Mouse (Mus musculus) hindbrain, embryonic 11.5 days (tissue): ENCODE data around the gene Speer4f1. TPM values are rescaled to one million over a fixed set of nuclear protein-coding genes. Genes with fewer than 3 reads are reported as not detected.
"Not testable (repeated sequence)": the region's sequence is repeated elsewhere in the genome, so short reads cannot be mapped to it uniquely, and the experiment has no call there.

ENCODE experiments used
- ATAC-seq: fragments of 200-750 bp; cut with Nextera tagmentation; 2 replicates; pipeline ENCODE4 v1.8.0; 2017; ENCODE audit warnings: mild to moderate bottlenecking, moderate TSS enrichment, moderate library complexity; ENCODE audit not compliant: low FRiP score
- DNase-seq: peaks from one replicate; pipeline ENCODE4 v3.0.0-alpha.2; 2015; ENCODE audit warnings: low spot score
- H3K27ac ChIP-seq: fragments of 300-500 bp; sonication (generic); 2 replicates; pipeline ENCODE4 v1.5.1; 2014; ENCODE audit warnings: mild to moderate bottlenecking, low read depth, low read length
- H3K27me3 ChIP-seq: fragments of 300-500 bp; sonication (generic); 2 replicates; pipeline ENCODE4 v1.6.1; 2014; ENCODE audit warnings: mild to moderate bottlenecking, low read length, moderate library complexity, mixed read lengths; ENCODE audit not compliant: control insufficient read depth, insufficient read depth
- H3K36me3 ChIP-seq: fragments of 300-500 bp; sonication (generic); 2 replicates; pipeline ENCODE4 v1.6.1; 2014; ENCODE audit warnings: mild to moderate bottlenecking, low read length, moderate library complexity, mixed read lengths; ENCODE audit not compliant: control insufficient read depth, insufficient read depth
- H3K4me1 ChIP-seq: fragments of 300-500 bp; sonication (generic); replicated peaks from 2 replicates; pipeline ENCODE4 v1.6.1; 2014; ENCODE audit warnings: low read length, mixed read lengths; ENCODE audit not compliant: control insufficient read depth, insufficient read depth
- H3K4me2 ChIP-seq: fragments of 300-500 bp; sonication (generic); replicated peaks from 2 replicates; pipeline ENCODE4 v1.6.1; 2014; ENCODE audit warnings: mild to moderate bottlenecking, low read depth, low read length
- H3K4me3 ChIP-seq: fragments of 300-500 bp; sonication (generic); 2 replicates; pipeline ENCODE4 v1.5.1; 2014; ENCODE audit warnings: low read depth, low read length
- H3K9ac ChIP-seq: fragments of 300-500 bp; sonication (generic); 2 replicates; pipeline ENCODE4 v1.6.1; 2014; ENCODE audit warnings: low read depth, low read length
- H3K9me3 ChIP-seq: fragments of 300-500 bp; sonication (generic); 2 replicates; pipeline ENCODE4 v1.6.1; 2016; ENCODE audit warnings: low read length; ENCODE audit not compliant: control insufficient read depth
- WGBS: fragments of 180-500 bp; shearing (Covaris S2); extraction: QIAGEN DNeasy Blood & Tissue Kit; methylation state at CpG from one replicate; pipeline ENCODE4 v1.1.7; 2014; 5-methylcytosine and 5-hydroxymethylcytosine counted together
- polyA plus RNA-seq: library from polyadenylated mRNA; unstranded; fragments of >200 nt; fragmentation: Nextera tagmentation; extraction: Ambion mirVana; gene quantifications from 2 replicates; pipeline ENCODE4 v1.2.1, GENCODE M21; 2014

The Speer4f1 gene
- not detected in 2 replicates for polyA plus RNA-seq

- H3K36me3 ChIP-seq, ATAC-seq, H3K27ac ChIP-seq, H3K9me3 ChIP-seq, H3K4me3 ChIP-seq, H3K4me1 ChIP-seq, H3K27me3 ChIP-seq, H3K9ac ChIP-seq, H3K4me2 ChIP-seq, DNase-seq: not testable (repeated sequence)
- 80% methylated on average over 1 of the region's 1 CpGs for WGBS
Measured at GRCm38 (mm10) chr5:17475798-17476197, at the start of gene Speer4f1. Gene Speer4f1 (plus strand): TSS chr5:17476098.

- Histone ChIP-seq H3K27me3 (no peaks in the 10 kb centered on the region), H3K4me1 (no peaks in the 10 kb centered on the region), H3K9ac (no peak overlapping the region), H3K4me2 (no peak overlapping the region), H3K27ac (no peak overlapping the region), H3K36me3 (no peaks in the 10 kb centered on the region), H3K4me3 (no peak overlapping the region), H3K9me3 (no peaks in the 10 kb centered on the region)
- no peak for ATAC-seq
- DNase-seq: no peak
- WGBS: 84% methylated on average over 1 of the region's 1 CpGs
Measured at GRCm38 (mm10) chr5:17426930-17427329, 49.0 kb upstream of the Speer4f1 start.

- WGBS: 54% methylated on average over 3 of the region's 3 CpGs
- Histone ChIP-seq H3K27me3 (no peaks in the 10 kb centered on the region), H3K27ac (no peak overlapping the region), H3K4me1 (no peaks in the 10 kb centered on the region), H3K9me3 (no peaks in the 10 kb centered on the region), H3K36me3 (no peaks in the 10 kb centered on the region), H3K9ac (no peak overlapping the region), H3K4me2 (no peak overlapping the region), H3K4me3 (no peak overlapping the region)
- no peak for ATAC-seq
- DNase-seq: no peak
Measured at GRCm38 (mm10) chr5:17434721-17435120, 41.2 kb upstream of the Speer4f1 start.

- no peaks in the 10 kb centered on the region for H3K27me3 ChIP-seq
- ATAC-seq (no peak), DNase-seq (no peak)
- no peak overlapping the region for H3K4me2 ChIP-seq
- 12% methylated on average over 2 of the region's 2 CpGs for WGBS
- H3K9me3 ChIP-seq: no peaks in the 10 kb centered on the region
- no peak overlapping the region for H3K27ac ChIP-seq
- no peak overlapping the region for H3K4me3 ChIP-seq
- H3K4me1 ChIP-seq: no peaks in the 10 kb centered on the region
- H3K9ac ChIP-seq: no peak overlapping the region
- no peaks in the 10 kb centered on the region for H3K36me3 ChIP-seq
Measured at GRCm38 (mm10) chr5:17436209-17436608, 39.7 kb upstream of the Speer4f1 start.

DNA sequence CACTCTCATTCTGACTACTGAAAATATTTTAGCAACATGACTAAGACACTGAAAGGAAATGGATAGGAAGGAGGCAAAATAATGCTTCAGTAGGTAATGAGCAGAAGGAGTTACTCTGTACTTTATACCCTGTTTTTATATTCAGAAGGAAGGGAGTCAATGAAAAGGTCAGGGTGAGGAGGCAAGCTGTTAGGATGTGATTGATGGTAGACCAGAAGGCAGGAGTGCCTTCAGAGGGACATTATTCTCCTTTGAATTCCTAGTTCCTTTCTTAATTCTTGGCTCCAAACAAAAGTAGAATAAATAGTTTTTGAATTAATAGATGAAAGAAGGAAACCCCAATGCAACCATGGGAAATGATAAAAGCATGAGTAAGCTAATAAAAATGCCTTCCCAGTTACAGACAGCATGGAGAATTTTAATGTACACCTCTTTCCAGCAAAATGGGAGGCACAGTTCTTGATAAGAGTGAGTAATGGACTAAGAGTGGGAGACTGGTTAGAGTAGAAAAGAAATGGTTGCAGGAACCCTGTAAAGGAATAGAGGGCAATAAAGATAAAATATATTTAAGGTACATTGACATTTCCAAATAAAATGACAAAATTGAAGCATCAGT, 36.3 kb upstream of the Speer4f1 start:
- DNase-seq (no peak), ATAC-seq (no peak)
- Histone ChIP-seq H3K9me3 (no peaks in the 10 kb centered on the region), H3K27ac (no peak overlapping the region), H3K27me3 (no peaks in the 10 kb centered on the region), H3K36me3 (no peaks in the 10 kb centered on the region), H3K4me3 (no peak overlapping the region), H3K9ac (no peak overlapping the region), H3K4me1 (no peaks in the 10 kb centered on the region), H3K4me2 (no peak overlapping the region)

DNA sequence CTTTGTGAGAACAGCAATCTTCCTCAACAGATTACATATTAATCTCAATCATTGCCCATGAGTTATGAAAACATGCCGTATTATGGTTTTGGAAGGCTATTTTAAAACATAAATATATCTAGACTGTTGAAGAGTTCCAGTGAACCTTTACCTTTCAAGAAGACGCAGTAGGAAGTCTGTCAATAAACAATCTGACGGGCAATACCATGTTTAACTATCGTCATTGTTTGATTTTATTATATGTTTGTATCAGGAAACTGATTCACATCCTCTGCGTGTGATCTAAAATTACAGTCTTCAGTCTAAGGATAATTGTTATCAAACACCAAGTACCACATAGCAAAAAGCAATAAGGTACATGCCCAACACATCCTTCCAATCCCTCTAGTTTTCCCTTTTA, 21.8 kb upstream of the Speer4f1 start:
- Histone ChIP-seq H3K27ac (no peak overlapping the region), H3K27me3 (no peaks in the 10 kb centered on the region), H3K4me2 (no peak overlapping the region), H3K4me1 (no peaks in the 10 kb centered on the region), H3K9ac (no peak overlapping the region), H3K36me3 (no peaks in the 10 kb centered on the region), H3K4me3 (no peak overlapping the region), H3K9me3 (no peaks in the 10 kb centered on the region)
- WGBS: 89% methylated on average over 5 of the region's 5 CpGs
- ATAC-seq (no peak), DNase-seq (no peak)

- H3K9me3 ChIP-seq: no peaks in the 10 kb centered on the region
- H3K4me2 ChIP-seq: no peak overlapping the region
- H3K9ac ChIP-seq: no peak overlapping the region
- no peaks in the 10 kb centered on the region for H3K36me3 ChIP-seq
- H3K4me1 ChIP-seq: no peaks in the 10 kb centered on the region
- ATAC-seq (peak; percentile 54), DNase-seq (no peak)
- H3K27me3 ChIP-seq: no peaks in the 10 kb centered on the region
- H3K4me3 ChIP-seq: no peak overlapping the region
- H3K27ac ChIP-seq: no peak overlapping the region
- 76% methylated on average over 6 of the region's 6 CpGs for WGBS
Measured at GRCm38 (mm10) chr5:17454952-17455586, 20.8 kb upstream of the Speer4f1 start.

DNA sequence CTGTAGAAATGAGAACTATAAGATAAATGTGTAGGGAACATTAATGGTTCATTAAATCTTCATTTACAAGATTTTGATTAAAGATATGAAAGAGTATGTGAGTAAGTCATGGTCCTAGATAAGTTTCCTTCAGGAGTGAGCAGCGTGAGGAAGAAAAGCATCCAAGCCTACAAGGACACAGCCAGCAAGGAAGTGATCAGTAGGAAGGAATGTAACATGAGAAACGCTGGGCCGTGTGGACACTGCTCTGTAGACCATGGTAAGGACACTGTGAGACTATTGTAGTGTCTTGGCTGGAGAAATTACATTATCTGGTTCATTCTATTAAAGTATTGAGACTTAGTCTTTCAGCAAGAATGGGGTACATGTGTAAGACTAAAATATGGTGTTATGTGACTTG, 19.2 kb upstream of the Speer4f1 start:
- Histone ChIP-seq H3K4me1 (no peaks in the 10 kb centered on the region), H3K27me3 (no peaks in the 10 kb centered on the region), H3K36me3 (no peaks in the 10 kb centered on the region), H3K4me3 (no peak overlapping the region), H3K27ac (no peak overlapping the region), H3K9ac (no peak overlapping the region), H3K9me3 (no peaks in the 10 kb centered on the region), H3K4me2 (no peak overlapping the region)
- ATAC-seq (no peak), DNase-seq (no peak)
- WGBS: 60% methylated on average over 3 of the region's 3 CpGs

DNA sequence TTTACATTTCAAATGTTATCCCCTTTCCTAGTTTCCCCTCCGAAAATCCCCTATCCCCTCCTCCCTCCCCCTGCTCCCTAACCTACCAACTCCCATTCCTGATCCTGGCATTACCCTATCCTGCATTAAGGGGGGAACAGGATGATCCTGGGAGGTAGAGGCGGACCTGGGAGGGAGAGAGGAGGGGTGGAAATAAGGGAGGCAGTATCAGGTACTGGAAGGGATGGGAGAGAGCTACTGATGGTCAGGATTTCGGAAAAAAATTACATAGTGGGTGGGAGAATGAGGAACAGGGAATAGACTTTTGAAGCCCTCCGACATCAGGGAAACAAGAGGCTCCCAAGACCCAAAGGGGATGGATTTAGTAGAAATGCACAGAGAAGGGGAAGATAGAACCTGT, 7.8 kb upstream of the Speer4f1 start:
- not testable (repeated sequence) for H3K27me3 ChIP-seq, H3K27ac ChIP-seq, H3K4me2 ChIP-seq, H3K9me3 ChIP-seq, H3K4me3 ChIP-seq, ATAC-seq, DNase-seq, H3K9ac ChIP-seq, H3K36me3 ChIP-seq, H3K4me1 ChIP-seq
- 78% methylated on average over 4 of the region's 4 CpGs for WGBS
